Mouse (Mus musculus) CD4-positive naive resting alpha-beta T cell, adult 76 days (primary cell): Measurements from ENCODE around the gene Zrsr1. TPM values are rescaled to one million over a fixed set of nuclear protein-coding genes. Genes with fewer than 3 reads are reported as not detected.

ENCODE experiments used
- total RNA-seq: library from RNA; stranded (reverse); gene quantifications from one replicate; pipeline ENCODE4 v1.2.4, GENCODE M21; 2023

Zrsr1 gene
- 77.2 TPM for total RNA-seq

DNA sequence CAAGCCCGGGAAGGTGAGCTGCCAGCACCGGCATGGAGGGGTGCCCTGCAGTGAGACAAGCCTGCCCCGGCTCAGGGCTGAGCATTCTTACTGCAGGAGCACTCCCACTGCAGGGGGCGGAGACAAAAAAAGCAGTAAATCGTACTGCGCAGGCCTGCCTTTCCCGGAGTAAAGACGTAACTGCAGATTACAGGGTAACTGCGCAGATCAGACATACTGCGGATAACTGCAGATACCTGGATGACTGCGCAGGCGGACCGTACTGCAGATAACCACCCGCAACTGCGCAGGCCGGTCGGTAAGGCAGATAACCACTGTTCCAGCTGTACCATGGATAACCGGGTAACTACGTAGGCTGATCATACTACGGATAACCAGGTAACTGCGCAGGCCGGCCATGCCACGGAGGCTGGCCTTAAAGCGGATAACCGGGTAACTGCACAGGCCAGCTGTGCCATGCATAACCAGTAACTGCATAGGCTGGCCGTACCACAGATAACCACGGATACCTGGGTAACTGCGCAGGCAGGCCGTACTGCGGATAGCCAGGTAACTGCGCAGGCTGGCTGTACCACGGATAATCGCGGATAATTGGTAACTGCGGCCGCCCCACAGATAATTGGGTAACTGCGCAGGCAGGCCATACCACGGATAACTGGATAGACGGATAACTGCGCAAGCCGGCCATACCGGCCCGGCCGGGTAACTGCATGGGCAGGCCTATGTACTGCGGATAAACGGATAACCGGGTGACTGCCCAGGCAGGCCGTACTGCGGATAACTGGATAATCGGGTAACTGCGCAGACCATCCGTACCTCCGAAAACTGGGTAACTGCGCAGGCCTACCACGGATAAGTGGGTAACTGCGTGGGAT, at the start of gene Zrsr1:
Zrsr1 (plus strand) TSS at position 171 of the 875 bp plus-strand sequence.

DNA sequence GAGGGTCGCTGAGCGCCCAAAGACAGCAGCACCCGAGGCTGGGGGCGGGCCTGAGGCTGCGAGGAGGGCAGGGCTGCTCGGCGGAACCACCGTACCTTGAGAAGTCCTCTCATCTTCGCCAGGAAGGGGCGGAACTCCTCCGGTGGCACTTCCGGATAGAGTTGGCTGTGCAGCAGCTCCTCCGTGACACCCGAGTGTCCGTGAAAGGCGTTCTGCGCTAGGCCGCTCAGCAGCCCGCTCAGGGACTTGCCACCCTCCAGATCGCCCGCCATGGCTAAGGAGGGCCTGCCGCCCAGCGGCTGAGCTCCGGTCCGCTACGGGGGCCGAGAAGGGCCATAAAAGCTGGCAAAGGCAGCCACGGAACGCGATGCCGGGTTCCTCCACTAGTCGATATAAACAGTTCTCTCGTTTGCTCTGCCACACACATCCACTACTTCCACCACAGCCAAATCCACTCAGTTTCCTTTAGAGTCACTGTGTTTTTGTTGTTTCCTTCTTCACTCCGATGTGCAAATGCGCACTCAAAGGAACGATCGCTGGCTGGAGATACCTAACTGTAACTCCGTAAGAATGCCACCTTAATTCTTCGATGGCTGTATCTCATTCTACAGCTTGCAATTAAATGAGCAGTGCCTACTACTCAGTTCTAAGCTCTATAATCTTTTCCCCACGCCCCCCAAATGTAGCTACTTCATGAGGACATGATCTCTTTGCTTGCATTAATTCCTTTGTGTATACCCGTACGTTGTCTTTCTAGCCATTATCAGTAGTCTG, 10.4 kb downstream of the Zrsr1 start, which contains the start of the genes Gm28048 and Commd1:
Gm28048 (minus strand) TSS at position 107 of the 774 bp plus-strand sequence.
Commd1 (minus strand) TSS at position 399 of the 774 bp plus-strand sequence.

DNA sequence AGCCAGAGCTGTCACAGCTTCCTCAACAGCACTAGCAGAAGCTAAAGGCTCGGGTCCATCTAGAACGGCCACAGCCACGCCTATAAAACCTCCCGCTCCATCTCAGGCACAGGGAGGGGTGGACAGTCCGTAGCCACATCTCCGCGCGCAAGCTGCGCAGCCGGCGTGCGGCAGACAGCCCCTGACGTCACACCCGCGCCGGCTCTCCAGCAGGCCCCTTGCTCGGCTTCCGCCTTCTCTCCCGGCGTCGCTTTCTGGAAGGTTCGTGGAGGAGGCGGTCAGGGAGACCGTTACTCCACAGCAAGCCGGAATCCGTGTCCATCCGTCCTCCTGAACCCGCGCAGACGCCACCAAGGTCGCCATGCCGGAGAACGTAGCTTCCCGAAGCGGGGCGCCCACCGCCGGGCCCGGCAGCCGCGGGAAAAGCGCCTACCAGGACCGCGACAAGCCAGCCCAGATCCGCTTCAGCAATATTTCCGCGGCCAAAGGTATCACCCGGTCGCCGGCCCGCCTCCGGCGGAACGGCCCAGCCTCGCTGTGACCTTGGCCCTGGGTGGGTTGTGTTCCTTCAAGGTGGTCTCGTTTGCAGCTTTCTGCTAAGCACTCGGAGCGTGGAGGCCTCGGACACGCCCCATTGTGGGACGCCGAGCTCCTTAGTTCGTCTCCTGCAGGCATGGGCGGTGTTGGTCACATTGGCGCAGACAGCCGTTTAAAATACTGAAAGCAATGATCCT, 18.8 kb downstream of the Zrsr1 start, which contains the start of gene Cct4:
Cct4 (plus strand) TSS at position 127 of the 734 bp plus-strand sequence.

DNA sequence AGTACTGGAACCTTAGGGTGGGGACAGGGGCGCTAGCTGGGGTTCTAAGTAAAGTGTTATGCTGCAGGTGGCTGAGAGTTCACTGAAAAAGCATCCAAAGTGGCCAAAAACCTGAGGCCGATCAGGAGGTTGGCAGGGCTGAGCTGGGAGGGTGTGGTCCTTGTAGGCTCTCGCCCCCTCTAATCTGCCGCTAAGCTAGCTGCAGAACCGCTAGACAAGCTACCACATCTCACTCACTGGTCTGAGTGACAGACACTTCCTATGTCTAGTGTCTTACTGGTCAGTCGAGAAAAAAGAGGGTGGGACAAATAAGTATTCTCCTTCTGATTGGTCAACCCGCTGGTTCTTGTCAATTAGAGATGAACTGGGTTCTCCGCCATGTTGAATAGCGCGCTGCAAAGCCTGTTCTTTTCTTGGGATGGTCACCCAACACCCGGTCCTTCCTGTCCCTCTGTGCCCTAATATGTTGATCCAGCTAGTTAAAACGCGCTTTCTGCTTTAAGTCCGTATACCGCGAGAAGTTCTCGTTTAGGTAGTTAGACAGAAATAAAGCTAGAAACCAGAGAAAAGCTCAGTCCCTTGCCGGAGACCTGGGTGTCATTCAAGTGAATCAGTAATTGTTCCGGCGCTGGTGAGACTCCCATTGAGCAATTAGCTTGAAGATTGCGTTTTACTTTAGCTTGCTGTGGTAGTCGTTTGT, 35.8 kb downstream of the Zrsr1 start, which contains the start of gene Fam161a:
Fam161a (plus strand) TSS at position 51 of the 700 bp plus-strand sequence.

Other genes starting within 250 kb of the Zrsr1 start
- gene B3gnt2, start 111.0 kb upstream of the Zrsr1 start, total RNA-seq, result 55.3 TPM
- gene Gm28048, start 10.1 kb downstream of the Zrsr1 start, total RNA-seq, result 26.6 TPM
- gene Commd1, start 10.4 kb downstream of the Zrsr1 start, total RNA-seq, result 22.1 TPM
- 241 TPM for gene Cct4, start 18.5 kb downstream of the Zrsr1 start, total RNA-seq
- gene Fam161a, start 35.5 kb downstream of the Zrsr1 start, total RNA-seq, result 0.88 TPM